Mouse (Mus musculus): ENCODE measurements around the gene Sfmbt2. TPM values are rescaled to one million over a fixed set of nuclear protein-coding genes. Genes with fewer than 3 reads are reported as not detected.

The Sfmbt2 gene
- polyA plus RNA-seq, 1 experiment from 2014 or later = 0.31 TPM

DNA sequence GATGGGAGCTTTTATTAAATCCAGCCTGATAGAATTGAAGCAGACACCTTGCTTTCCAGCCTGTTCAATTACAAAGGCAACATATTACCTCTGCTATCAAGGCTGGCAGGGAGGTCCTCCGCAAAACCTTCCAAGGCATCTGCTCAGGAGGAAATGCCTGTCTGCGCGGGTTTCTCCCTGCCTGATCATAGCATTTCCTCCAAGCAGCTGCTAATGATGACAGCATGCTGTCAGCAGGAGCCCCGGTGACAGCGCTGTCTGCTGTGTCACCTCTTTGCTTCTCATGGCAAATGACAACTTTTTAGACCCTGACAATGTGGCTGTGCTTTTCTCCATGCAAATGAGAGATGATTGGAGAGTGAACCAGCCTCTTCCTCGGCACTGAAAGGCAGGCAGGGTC, 199.1 kb downstream of the Sfmbt2 start:
- no peaks in the 10 kb centered on the region for H3K9me3 ChIP-seq (replicated peaks)
- DNase-seq (no peak), ATAC-seq (ENCODE audit: low read depth) (no peak)
- no peaks in the 10 kb centered on the region for H3K36me3 ChIP-seq
- 16% methylated on average over 6 of the region's 6 CpGs for WGBS (ENCODE audit: insufficient replicate concordance)
- H3K9ac ChIP-seq = no peak overlapping the region
- no peak overlapping the region for H3K4me2 ChIP-seq
- no peak overlapping the region for H3K4me3 ChIP-seq (replicated peaks)
- no peaks in the 10 kb centered on the region for H3K4me1 ChIP-seq (replicated peaks)
- no peak overlapping the region for H3K27ac ChIP-seq
- H3K27me3 ChIP-seq = no peaks in the 10 kb centered on the region

GRCm38 (mm10) chr2:10572311-10572710, 202.0 kb downstream of the Sfmbt2 start:
- Histone ChIP-seq H3K4me2 (no peak overlapping the region), H3K9ac (no peak overlapping the region), H3K27me3 (no peaks in the 10 kb centered on the region), H3K27ac (no peak overlapping the region), H3K4me1 (replicated peaks) (0 out of 2 replicates have a peak, but pooled peaks cover 4% of the 10 kb centered on the region), H3K9me3 (replicated peaks) (no peaks in the 10 kb centered on the region), H3K36me3 (no peaks in the 10 kb centered on the region), H3K4me3 (replicated peaks) (no peak overlapping the region)
- WGBS (ENCODE audit: insufficient replicate concordance) = 69% methylated on average over 4 of the region's 4 CpGs
- no peak for ATAC-seq (ENCODE audit: low read depth)
- DNase-seq = no peak

- ATAC-seq (ENCODE audit: low read depth) (no peak), DNase-seq (peak; percentile 76)
- no peak overlapping the region for H3K9ac ChIP-seq
- no peak overlapping the region for H3K4me3 ChIP-seq (replicated peaks)
- H3K27me3 ChIP-seq = no peaks in the 10 kb centered on the region
- no peak overlapping the region for H3K4me2 ChIP-seq
- no peak overlapping the region for H3K27ac ChIP-seq
- 0 out of 2 replicates have a peak, but pooled peaks cover 4% of the 10 kb centered on the region for H3K4me1 ChIP-seq (replicated peaks)
- H3K36me3 ChIP-seq = no peaks in the 10 kb centered on the region
- 18% methylated on average over 3 of the region's 3 CpGs for WGBS (ENCODE audit: insufficient replicate concordance)
- no peaks in the 10 kb centered on the region for H3K9me3 ChIP-seq (replicated peaks)
Measured at GRCm38 (mm10) chr2:10575962-10576740, 205.8 kb downstream of the Sfmbt2 start.

DNA sequence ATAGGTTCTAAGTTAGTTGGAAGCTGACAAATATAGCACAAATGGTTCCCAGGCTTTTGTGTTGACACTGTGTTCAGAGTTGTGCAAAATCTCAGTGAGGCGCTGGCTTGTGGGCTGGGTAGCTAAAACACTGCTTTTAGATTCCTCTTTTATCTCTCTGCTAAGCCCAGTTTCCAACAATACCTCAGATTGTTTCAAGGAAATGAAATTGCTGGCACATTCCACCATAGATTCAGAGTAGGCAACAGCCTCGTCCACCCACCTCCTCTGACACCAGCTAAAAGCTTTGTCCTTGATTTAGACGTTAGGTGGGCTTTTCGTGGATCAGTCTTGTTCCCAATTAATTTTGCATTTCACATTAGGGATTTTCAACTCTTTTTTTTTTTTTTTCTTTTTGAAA, 212.4 kb downstream of the Sfmbt2 start:
- no peaks in the 10 kb centered on the region for H3K9me3 ChIP-seq (replicated peaks)
- ATAC-seq (ENCODE audit: low read depth) = no peak
- H3K4me3 ChIP-seq (replicated peaks) = no peak overlapping the region
- no peaks in the 10 kb centered on the region for H3K36me3 ChIP-seq
- no peak overlapping the region for H3K9ac ChIP-seq
- no peak overlapping the region for H3K4me2 ChIP-seq
- no peaks in the 10 kb centered on the region for H3K4me1 ChIP-seq (replicated peaks)
- H3K27ac ChIP-seq = no peak overlapping the region
- no peak for DNase-seq
- H3K27me3 ChIP-seq = no peaks in the 10 kb centered on the region
- WGBS (ENCODE audit: insufficient replicate concordance) = 64% methylated on average over 4 of the region's 4 CpGs

- no peaks in the 10 kb centered on the region for H3K36me3 ChIP-seq
- H3K27me3 ChIP-seq = no peaks in the 10 kb centered on the region
- no peaks in the 10 kb centered on the region for H3K9me3 ChIP-seq (replicated peaks)
- no peak overlapping the region for H3K4me2 ChIP-seq
- WGBS (ENCODE audit: insufficient replicate concordance) = 62% methylated on average over 5 of the region's 5 CpGs
- no peak overlapping the region for H3K27ac ChIP-seq
- ATAC-seq (ENCODE audit: low read depth) = no peak
- H3K4me1 ChIP-seq (replicated peaks) = no peaks in the 10 kb centered on the region
- no peak for DNase-seq
- no peak overlapping the region for H3K9ac ChIP-seq
- no peak overlapping the region for H3K4me3 ChIP-seq (replicated peaks)
Measured at GRCm38 (mm10) chr2:10583103-10583502, 212.8 kb downstream of the Sfmbt2 start.

DNA sequence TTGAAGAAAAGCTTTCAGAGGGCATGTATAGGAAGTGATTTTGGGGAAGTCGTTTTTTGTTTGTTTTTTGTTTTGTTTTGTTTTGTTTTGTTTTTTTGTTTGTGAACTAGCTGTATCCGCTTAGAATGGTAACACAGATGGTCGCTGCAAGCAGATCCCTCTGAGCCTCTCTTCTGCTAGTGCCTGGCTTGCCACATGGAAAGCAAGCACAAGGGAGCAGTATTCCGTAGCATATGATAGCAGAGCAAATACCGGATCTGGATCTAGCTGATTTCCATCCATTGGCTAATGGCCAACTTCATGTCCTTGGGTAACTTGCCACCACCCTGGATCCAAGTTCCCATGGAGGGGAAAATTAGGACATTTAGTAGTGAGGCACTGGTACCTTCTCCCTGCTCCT, 221.0 kb downstream of the Sfmbt2 start:
- H3K9ac ChIP-seq = no peak overlapping the region
- no peaks in the 10 kb centered on the region for H3K36me3 ChIP-seq
- no peaks in the 10 kb centered on the region for H3K27me3 ChIP-seq
- no peak overlapping the region for H3K27ac ChIP-seq
- 56% methylated on average over 5 of the region's 5 CpGs for WGBS (ENCODE audit: insufficient replicate concordance)
- no peak overlapping the region for H3K4me3 ChIP-seq (replicated peaks)
- H3K9me3 ChIP-seq (replicated peaks) = no peaks in the 10 kb centered on the region
- no peak overlapping the region for H3K4me2 ChIP-seq
- DNase-seq (no peak), ATAC-seq (ENCODE audit: low read depth) (no peak)
- no peaks in the 10 kb centered on the region for H3K4me1 ChIP-seq (replicated peaks)

- Histone ChIP-seq H3K4me1 (replicated peaks) (no peaks in the 10 kb centered on the region), H3K27me3 (no peaks in the 10 kb centered on the region), H3K27ac (no peak overlapping the region), H3K9ac (no peak overlapping the region), H3K9me3 (replicated peaks) (no peaks in the 10 kb centered on the region), H3K4me2 (no peak overlapping the region), H3K36me3 (no peaks in the 10 kb centered on the region), H3K4me3 (replicated peaks) (no peak overlapping the region)
- ATAC-seq (ENCODE audit: low read depth) (no peak), DNase-seq (no peak)
- 39% methylated on average over 2 of the region's 2 CpGs for WGBS (ENCODE audit: insufficient replicate concordance)
Measured at GRCm38 (mm10) chr2:10615500-10615899, 245.2 kb downstream of the Sfmbt2 start.

MicroRNAs within 50 kb of the gene (microRNA counts, 519-probe panel; counts per million panel counts)
- 114 counts per million for microRNA mmu-miR-297a+mmu-miR-466f+mmu-miR-669b
- microRNA mmu-miR-297b-3p = 114 counts per million
- microRNA mmu-miR-297b-5p = 114 counts per million
- 1,130 counts per million, percentile 2 among the panel's probes with 10 or more counts for microRNA mmu-miR-297c
- microRNA mmu-miR-466a-3p+mmu-miR-466b-3-3p = 4,661 counts per million, percentile 45 among the panel's probes with 10 or more counts
- 114 counts per million for microRNA mmu-miR-466a-5p+mmu-miR-466e-5p
- 762 counts per million, percentile 1 among the panel's probes with 10 or more counts for microRNA mmu-miR-466c-5p
- 114 counts per million for microRNA mmu-miR-466d-3p
- 1,397 counts per million, percentile 3 among the panel's probes with 10 or more counts for microRNA mmu-miR-466d-5p
- 114 counts per million for microRNA mmu-miR-466f-5p
- microRNA mmu-miR-466g = 5,512 counts per million, percentile 63 among the panel's probes with 10 or more counts
- 114 counts per million for microRNA mmu-miR-466h
- microRNA mmu-miR-466l = 1,600 counts per million, percentile 4 among the panel's probes with 10 or more counts
- microRNA mmu-miR-467a = 114 counts per million
- 114 counts per million for microRNA mmu-miR-467b
- microRNA mmu-miR-467c = 114 counts per million
- microRNA mmu-miR-467d = 114 counts per million
- microRNA mmu-miR-467e = 114 counts per million
- microRNA mmu-miR-669a = 5,194 counts per million, percentile 55 among the panel's probes with 10 or more counts
- 114 counts per million for microRNA mmu-miR-669e
- microRNA mmu-miR-669f = 5,613 counts per million, percentile 67 among the panel's probes with 10 or more counts
- 114 counts per million for microRNA mmu-miR-669g
- microRNA mmu-miR-669h-5p = 114 counts per million
- microRNA mmu-miR-669i = 114 counts per million
- microRNA mmu-miR-669j = 114 counts per million
- microRNA mmu-miR-669m = 114 counts per million
- microRNA mmu-miR-669o = 114 counts per million

Small RNAs within 50 kb of the gene (microRNA-seq; reads per million reads assigned to microRNA genes)
- not detected for gene Gm22051
- not detected for gene Gm22072
- gene Gm22091 = not detected
- not detected for gene Gm22166
- 1.2 reads per million for gene Gm22239
- gene Gm22626 = not detected
- gene Gm22635 = not detected
- gene Gm22677 = not detected
- not detected for gene Gm22678
- not detected for gene Gm22775
- not detected for gene Gm22925
- gene Gm23108 = not detected
- not detected for gene Gm23288
- not detected for gene Gm23542
- gene Gm23569 = not detected
- not detected for gene Gm23571
- not detected for gene Gm23578
- gene Gm23651 = not detected
- gene Gm23988 = not detected
- gene Gm24028 = not detected
- not detected for gene Gm24167
- not detected for gene Gm24315
- gene Gm24342 = not detected
- not detected for gene Gm24488
- gene Gm24640 = not detected
- not detected for gene Gm24673
- not detected for gene Gm24761
- not detected for gene Gm24806
- not detected for gene Gm25022
- gene Gm25158 = not detected
- not detected for gene Gm25263
- gene Gm25285 = not detected
- gene Gm25316 = not detected
- gene Gm25451 = not detected
- not detected for gene Gm25673
- not detected for gene Gm25680
- not detected for gene Gm25701
- gene Gm25753 = not detected
- not detected for gene Gm25943
- not detected for gene Gm26060
- gene Gm26073 = not detected
- not detected for gene Gm26092
- not detected for gene Gm26156
- not detected for gene Gm26229
- not detected for gene Gm26398
- not detected for gene Gm26426
- gene Gm26431 = not detected
- gene Gm26491 = not detected
- 8.5 reads per million, percentile 20 among the genes with 10 or more reads in this experiment for gene Mir297a-2
- gene Mir297a-3 = not detected
- not detected for gene Mir297a-4
- not detected for gene Mir297b
- not detected for gene Mir297c
- 0.88 reads per million for gene Mir466
- not detected for gene Mir466b-1
- not detected for gene Mir466b-2
- 1.2 reads per million for gene Mir466b-3
- gene Mir466b-4 = not detected
- gene Mir466b-5 = not detected
- gene Mir466b-6 = not detected
- gene Mir466b-7 = not detected
- gene Mir466b-8 = not detected
- not detected for gene Mir466c-1
- gene Mir466c-2 = not detected
- gene Mir466d = not detected
- gene Mir466e = not detected
- not detected for gene Mir466f-1
- gene Mir466f-2 = not detected
- gene Mir466f-3 = not detected
- not detected for gene Mir466g
- not detected for gene Mir466h
- gene Mir466l = 0.88 reads per million
- gene Mir466m = not detected
- 52.0 reads per million, percentile 44 among the genes with 10 or more reads in this experiment for gene Mir466n
- not detected for gene Mir466o
- gene Mir466p = not detected
- not detected for gene Mir467a-1
- not detected for gene Mir467a-10
- not detected for gene Mir467a-2
- gene Mir467a-3 = not detected
- gene Mir467a-4 = not detected
- gene Mir467a-5 = not detected
- gene Mir467a-6 = not detected
- not detected for gene Mir467a-7
- gene Mir467a-8 = not detected
- gene Mir467a-9 = not detected
- 1.5 reads per million for gene Mir467b
- gene Mir467c = 2,584 reads per million, percentile 84 among the genes with 10 or more reads in this experiment
- 1,544 reads per million, percentile 79 among the genes with 10 or more reads in this experiment for gene Mir467d
- 1,414 reads per million, percentile 78 among the genes with 10 or more reads in this experiment for gene Mir467e
- not detected for gene Mir669a-1
- not detected for gene Mir669a-10
- not detected for gene Mir669a-11
- gene Mir669a-12 = not detected
- not detected for gene Mir669a-2
- 1.8 reads per million for gene Mir669a-3
- not detected for gene Mir669a-4
- not detected for gene Mir669a-5
- not detected for gene Mir669a-6
- gene Mir669a-7 = not detected
- gene Mir669a-8 = not detected
- gene Mir669a-9 = not detected
- not detected for gene Mir669b
- gene Mir669c = 161 reads per million, percentile 56 among the genes with 10 or more reads in this experiment
- not detected for gene Mir669d
- not detected for gene Mir669d-2
- gene Mir669e = 37.3 reads per million, percentile 41 among the genes with 10 or more reads in this experiment
- not detected for gene Mir669f
- gene Mir669g = not detected
- gene Mir669h = 10.3 reads per million, percentile 24 among the genes with 10 or more reads in this experiment
- not detected for gene Mir669i
- gene Mir669j = not detected
- not detected for gene Mir669k
- 534 reads per million, percentile 69 among the genes with 10 or more reads in this experiment for gene Mir669l
- gene Mir669m-1 = not detected
- not detected for gene Mir669m-2
- gene Mir669o = 726 reads per million, percentile 72 among the genes with 10 or more reads in this experiment
- not detected for gene Mir669p-1
- gene Mir669p-2 = not detected

Other genes with a start within 250 kb of the Sfmbt2 start
- gene Itih2, start 239.1 kb upstream of the Sfmbt2 start, polyA plus RNA-seq (2015; fragmentation: Nextera tagmentation; extraction: Ambion mirVana) = 224 and 305 TPM in 2 replicates
- gene Itih5, start 216.9 kb upstream of the Sfmbt2 start, polyA plus RNA-seq (2015; fragmentation: Nextera tagmentation; extraction: Ambion mirVana) = 3.5 and 4.4 TPM in 2 replicates

All from liver, embryonic 13.5 days (tissue).